Mouse (Mus musculus) retina, embryonic 14.5 days (tissue): ENCODE data around the gene Kif18a.
A peak's percentile ranks its signal among the peaks of the same experiment; 100 is the strongest.

Experiments
- DNase-seq: peaks from one replicate; pipeline ENCODE4 v3.0.0-alpha.2; 2015; ENCODE audit warnings: low spot score

The Kif18a gene

DNA sequence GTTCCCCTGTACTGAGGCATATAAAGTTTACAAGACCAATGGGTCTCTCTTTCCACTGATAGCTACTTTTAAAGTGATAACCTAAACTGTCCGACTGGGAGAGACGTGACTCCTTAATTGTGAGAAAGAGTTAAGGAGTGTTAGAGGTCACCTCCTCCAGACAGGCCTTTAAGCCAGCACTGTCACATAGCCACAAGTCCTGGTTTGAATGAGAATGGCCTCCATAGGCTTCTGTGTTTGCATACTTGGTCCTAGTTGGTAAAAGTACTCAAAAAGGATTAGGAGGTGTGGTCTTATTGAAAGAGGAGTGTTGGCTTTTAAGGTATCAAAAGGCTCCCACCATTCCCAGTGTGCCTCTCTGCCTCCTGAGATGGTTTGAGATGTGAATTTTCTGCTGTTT lies 94.3 kb downstream of the Kif18a start:
- no peak for DNase-seq

DNA sequence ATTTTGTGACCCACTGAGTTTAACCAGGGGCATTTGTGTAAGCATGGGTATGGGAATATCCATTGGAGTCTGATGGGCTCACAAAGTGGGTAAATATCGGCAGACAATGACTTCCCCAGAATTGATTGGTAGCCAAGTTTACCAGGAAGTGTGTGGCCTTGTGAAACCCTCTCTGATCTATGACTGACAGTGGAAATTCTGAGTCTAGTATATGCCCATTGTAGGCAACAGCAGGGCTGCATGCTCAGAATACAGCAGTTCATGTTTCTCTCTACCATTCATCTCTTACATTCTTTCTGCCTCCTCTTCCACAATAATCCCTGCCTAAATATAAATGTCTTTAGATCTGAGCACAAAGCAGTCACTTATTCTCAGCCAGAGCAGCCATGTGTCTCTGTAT lies 103.5 kb downstream of the Kif18a start:
- no peak for DNase-seq

DNA sequence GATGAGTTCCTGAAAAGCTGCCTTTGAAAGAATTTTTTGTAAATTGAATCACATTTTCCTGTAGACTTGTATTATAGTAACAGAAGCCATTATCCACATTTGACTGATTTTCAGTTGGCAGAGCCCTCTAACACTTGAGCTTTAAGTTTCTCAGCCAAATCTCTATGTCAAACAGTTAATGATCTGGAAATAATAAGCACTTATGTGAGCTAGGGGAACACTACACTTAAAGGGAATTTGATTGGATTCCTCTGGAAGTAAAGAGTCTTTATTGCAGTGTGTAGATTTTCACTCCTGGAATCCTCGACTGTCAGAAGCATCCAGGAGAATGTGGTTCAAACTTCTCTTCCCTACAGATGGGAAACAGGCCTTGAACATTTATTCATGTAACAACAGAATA lies 105.7 kb downstream of the Kif18a start:
- DNase-seq = peak; percentile 7

DNA sequence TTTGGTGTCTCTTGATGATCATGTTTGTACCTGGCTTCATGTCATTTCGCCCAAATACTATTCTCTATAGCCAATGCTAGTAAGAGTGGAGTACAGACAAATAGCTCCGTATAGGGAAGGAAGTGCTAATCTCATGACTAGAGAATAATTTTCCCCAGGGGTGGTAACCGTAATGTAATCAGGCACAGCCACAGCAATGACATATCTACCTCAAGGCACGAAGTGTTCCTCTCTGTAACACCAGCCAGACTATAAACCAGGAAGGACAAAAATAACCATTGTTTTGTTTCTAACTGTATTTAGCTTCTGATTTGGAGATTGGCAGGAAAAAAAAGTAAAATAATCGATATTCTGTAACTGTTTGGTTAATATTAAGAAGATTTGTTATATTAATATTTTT lies 108.2 kb downstream of the Kif18a start:
- no peak for DNase-seq

DNA sequence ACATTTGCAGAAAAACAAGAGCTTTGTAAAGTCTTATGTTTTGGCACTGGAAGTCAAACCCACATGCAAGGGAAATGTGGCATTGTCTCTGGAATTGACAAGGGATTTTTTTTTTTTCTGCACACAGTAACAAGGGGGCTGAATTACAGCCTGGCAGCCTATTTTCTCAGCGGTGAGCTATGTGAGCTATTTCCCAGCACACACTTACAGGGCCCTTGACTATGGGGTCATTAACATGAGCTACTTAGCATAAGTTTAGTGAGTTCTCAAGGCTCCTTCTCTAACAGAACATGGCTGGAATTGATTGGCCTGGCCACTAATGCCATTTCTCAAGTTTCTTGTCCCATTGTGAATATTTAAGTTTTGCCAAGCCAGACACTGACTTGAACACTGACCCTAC lies 109.4 kb downstream of the Kif18a start:
- DNase-seq = no peak
